Mouse (Mus musculus) heart, adult 2 months (tissue): ENCODE data around the gene Gmcl1.
A peak's percentile ranks its signal among the peaks of the same experiment; 100 is the strongest.

Source experiments
- CTCF ChIP-seq: fragments of 200-600 bp; IDR thresholded peaks from 2 replicates; pipeline ENCODE4 v1.8.1; 2022; ENCODE audit warnings: antibody characterized with exemption, mild to moderate bottlenecking, moderate library complexity
- EP300 ChIP-seq: fragments of 200-500 bp; IDR thresholded peaks from 2 replicates; pipeline ENCODE4 v1.6.1; 2011; ENCODE audit warnings: low read depth, low read length, control low read depth; ENCODE audit not compliant: insufficient read depth
- POLR2A ChIP-seq: fragments of 200-500 bp; IDR thresholded peaks from 2 replicates; pipeline ENCODE4 v1.6.1; 2011; ENCODE audit warnings: mild to moderate bottlenecking, low read depth, low read length, control low read depth; ENCODE audit not compliant: insufficient read depth

DNA sequence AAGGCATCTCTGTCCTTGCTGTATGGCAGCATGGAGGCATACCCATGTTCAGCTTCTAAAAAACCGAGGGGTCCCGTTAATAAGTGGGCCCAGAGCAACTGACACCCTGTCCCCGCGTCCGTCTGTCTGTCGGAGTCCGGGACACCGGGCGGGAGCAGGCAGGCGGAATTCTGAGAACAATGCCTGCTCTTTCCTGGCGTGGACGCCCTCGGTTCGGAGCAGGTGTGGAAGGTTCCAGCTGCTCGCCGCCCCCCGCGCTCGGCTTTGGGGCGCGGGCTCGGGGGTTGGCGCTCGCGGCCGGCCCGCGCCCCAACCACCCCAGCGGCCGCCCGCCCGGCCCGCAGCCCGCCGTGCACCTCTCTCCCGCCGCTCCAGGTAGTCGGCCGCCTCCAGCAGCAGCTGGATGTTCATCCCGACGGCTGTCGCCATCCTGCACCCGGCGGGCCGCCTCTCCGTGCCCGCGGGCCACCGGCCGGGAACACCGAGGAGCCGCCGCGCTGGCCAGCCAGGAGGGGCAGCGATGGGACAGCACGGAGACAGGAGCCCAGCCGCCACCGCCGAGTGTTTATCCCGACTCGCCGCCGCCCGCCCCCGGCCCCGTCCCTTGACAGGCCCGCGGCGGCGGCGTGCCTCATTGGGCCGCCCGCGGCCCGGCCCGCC is 64.5 kb downstream of the Gmcl1 start, which contains the start of gene Mxd1:
- TF ChIP-seq EP300 (no peak), POLR2A (peak; percentile 51; the same call in 1 of the 2 replicates), CTCF (no peak)
